Mouse (Mus musculus): ENCODE measurements at regions not wholly inside any gene's neighbourhood (a gene's known extent, or its start where the extent isn't known, plus 50 kb on each side); places are given as distances from the start of the nearest gene placed in this dataset.

GRCm38 (mm10) chrX:68954687-68955086 lies 61.8 kb upstream of the Gm6812 start:
- no peak for ATAC-seq (ENCODE audit: low read depth)
- Histone ChIP-seq H3K4me2 (no peak overlapping the region), H3K27ac (replicated peaks) (no peak overlapping the region), H3K9me3 (no peaks in the 10 kb centered on the region), H3K27me3 (no peaks in the 10 kb centered on the region), H3K4me1 (replicated peaks) (no peaks in the 10 kb centered on the region), H3K9ac (no peak overlapping the region), H3K36me3 (no peaks in the 10 kb centered on the region), H3K4me3 (no peak overlapping the region)
- WGBS: 16% methylated on average over 1 of the region's 1 CpGs

GRCm38 (mm10) chrX:68953298-68953697 lies 60.4 kb upstream of the Gm6812 start:
- H3K4me1 ChIP-seq (replicated peaks): no peaks in the 10 kb centered on the region
- no peaks in the 10 kb centered on the region for H3K27me3 ChIP-seq
- no peak for ATAC-seq (ENCODE audit: low read depth)
- H3K27ac ChIP-seq (replicated peaks): no peak overlapping the region
- no peak overlapping the region for H3K4me2 ChIP-seq
- no peaks in the 10 kb centered on the region for H3K9me3 ChIP-seq
- 60% methylated on average over 2 of the region's 2 CpGs for WGBS
- no peak overlapping the region for H3K9ac ChIP-seq
- H3K4me3 ChIP-seq: no peak overlapping the region
- H3K36me3 ChIP-seq: no peaks in the 10 kb centered on the region

GRCm38 (mm10) chrX:68950730-68951129 lies 57.9 kb upstream of the Gm6812 start:
- WGBS: 14% methylated on average over 1 of the region's 1 CpGs
- H3K4me2 ChIP-seq: no peak overlapping the region
- no peaks in the 10 kb centered on the region for H3K9me3 ChIP-seq
- H3K27ac ChIP-seq (replicated peaks): no peak overlapping the region
- H3K36me3 ChIP-seq: no peaks in the 10 kb centered on the region
- peak; percentile 67 for ATAC-seq (ENCODE audit: low read depth)
- H3K4me3 ChIP-seq: no peak overlapping the region
- no peaks in the 10 kb centered on the region for H3K4me1 ChIP-seq (replicated peaks)
- H3K27me3 ChIP-seq: no peaks in the 10 kb centered on the region
- no peak overlapping the region for H3K9ac ChIP-seq

- Histone ChIP-seq H3K27me3 (no peaks in the 10 kb centered on the region), H3K4me1 (replicated peaks) (no peaks in the 10 kb centered on the region), H3K36me3 (no peaks in the 10 kb centered on the region), H3K9ac (no peak overlapping the region), H3K27ac (replicated peaks) (no peak overlapping the region), H3K4me2 (no peak overlapping the region), H3K4me3 (no peak overlapping the region), H3K9me3 (no peaks in the 10 kb centered on the region)
- ATAC-seq (ENCODE audit: low read depth): no peak
Observed at GRCm38 (mm10) chrX:68945741-68946140, 52.9 kb upstream of the Gm6812 start.

Measured in neural tube, embryonic 13.5 days (tissue).